Mouse (Mus musculus): ENCODE measurements around the gene Gys2. TPM values are rescaled to one million over a fixed set of nuclear protein-coding genes. Genes with fewer than 3 reads are reported as not detected.
"Not testable (repeated sequence)": the region's sequence is repeated elsewhere in the genome, so short reads cannot be mapped to it uniquely, and the experiment has no call there.

Gys2 gene
- not detected in 2 replicates for total RNA-seq (2015; ENCODE audit: low replicate concordance)
- total RNA-seq (2017; ENCODE audit: low replicate concordance), result not detected in 2 replicates

DNA sequence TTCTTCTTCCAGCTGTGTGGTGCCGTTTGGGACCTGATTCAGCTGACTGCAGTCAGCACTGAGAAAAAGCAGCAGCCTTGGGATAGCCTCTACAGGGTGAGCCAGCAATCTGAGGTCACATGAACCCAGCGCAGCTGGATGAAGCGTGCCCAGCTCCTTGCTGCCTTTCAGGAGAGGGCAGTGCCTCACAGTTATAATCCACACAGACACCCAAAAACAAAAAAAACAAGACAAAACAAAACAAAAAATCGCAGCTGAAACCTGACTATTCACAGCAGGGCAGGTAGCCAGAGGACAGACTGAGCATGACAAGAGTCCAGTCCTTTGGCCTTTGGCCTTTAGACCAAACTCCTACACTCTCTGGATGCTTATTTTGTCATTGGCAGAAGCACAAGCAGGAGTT lies at the start of gene Gys2:
TSS of gene Gys2 (minus strand) at position 309 of the 403 bp plus-strand sequence.
- ATAC-seq (replicated peaks; ENCODE audit: low FRiP score, poor library complexity, severe bottlenecking), result no peak

DNA sequence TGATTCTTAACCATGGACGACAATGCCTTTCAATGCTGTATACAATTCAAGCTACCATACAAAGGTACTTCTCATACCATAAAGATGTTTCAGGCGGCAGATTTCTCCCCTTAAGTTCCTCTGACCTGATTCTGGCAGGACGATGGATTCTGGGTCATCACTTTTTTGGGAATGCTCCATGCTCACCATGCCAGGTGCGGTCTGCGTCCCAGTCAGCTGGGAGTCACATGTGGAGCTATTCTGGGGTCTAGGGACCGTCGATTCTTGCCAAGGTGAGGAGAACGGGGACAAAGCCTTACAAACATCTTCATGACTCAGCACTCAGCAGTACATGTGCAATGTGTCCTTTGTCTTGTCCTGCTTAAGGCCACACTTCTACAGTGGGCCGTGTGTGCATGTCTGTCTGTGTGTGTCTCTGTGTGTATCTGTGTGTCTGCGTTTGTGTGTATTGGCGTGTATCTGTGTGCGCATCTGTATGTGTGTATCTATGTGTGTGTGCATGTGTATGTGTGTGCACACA lies 48.7 kb upstream of the Gys2 start:
- ATAC-seq (replicated peaks; ENCODE audit: low FRiP score, poor library complexity, severe bottlenecking), result no peak

DNA sequence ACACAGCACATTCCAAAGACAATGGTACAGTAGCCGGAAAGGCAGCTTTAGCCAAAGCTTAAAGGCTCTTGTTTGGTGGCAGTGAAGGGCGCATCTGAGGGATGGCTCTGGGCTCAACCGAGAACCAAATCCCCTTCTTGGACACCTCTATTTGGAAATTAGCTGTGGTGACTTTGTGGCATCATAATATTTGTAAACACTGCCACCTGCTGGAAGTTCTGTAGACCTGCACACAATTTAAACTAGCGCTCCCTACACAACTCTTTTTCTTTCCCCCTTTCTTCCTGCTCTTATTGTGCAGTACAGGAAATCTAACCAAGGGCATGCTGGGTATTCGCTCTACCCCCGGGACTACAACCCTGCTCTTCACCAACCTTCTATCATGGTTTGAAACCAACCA lies 46.2 kb upstream of the Gys2 start:
- no peak for ATAC-seq (replicated peaks; ENCODE audit: low FRiP score, poor library complexity, severe bottlenecking)

DNA sequence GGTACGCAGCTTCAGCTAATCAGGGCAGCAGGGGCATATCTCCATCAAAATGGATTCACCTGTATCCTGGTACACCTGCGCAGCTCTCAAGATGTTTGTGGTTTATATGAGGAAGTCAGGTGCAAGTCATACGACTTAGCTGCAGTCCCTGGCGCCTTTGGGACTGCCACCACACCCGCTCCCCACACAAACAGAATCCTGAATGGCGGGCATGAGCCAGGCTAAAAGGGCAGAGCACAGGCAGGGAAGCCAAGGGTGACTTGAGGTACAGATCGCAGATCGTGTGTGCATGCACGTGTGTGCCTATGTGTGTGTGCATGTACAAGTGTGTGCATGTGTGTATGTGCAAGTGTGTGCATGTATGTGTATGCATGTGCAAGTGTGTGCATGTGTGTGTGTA lies 42.5 kb upstream of the Gys2 start:
- not testable (repeated sequence) for ATAC-seq (replicated peaks; ENCODE audit: low FRiP score, poor library complexity, severe bottlenecking)

DNA sequence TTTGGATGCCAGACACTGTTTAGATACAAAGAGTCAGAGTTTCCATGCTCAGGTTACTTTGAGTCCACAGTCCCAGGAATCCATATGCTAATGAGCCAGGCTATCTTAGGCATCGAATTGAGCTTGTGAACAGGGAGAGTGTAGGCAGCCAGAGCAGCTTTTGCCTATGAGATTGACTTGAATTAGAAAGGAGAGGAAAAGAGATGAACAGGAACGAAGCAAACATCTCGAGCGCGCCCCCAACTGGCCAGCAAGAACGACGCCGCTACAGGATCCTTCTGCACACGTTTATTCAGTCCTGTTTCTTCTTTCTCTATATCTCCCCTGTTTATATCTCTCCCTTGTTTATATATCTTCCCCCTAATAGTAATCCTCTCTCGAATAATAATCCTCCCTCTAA lies 42.0 kb upstream of the Gys2 start:
- no peak for ATAC-seq (replicated peaks; ENCODE audit: low FRiP score, poor library complexity, severe bottlenecking)

DNA sequence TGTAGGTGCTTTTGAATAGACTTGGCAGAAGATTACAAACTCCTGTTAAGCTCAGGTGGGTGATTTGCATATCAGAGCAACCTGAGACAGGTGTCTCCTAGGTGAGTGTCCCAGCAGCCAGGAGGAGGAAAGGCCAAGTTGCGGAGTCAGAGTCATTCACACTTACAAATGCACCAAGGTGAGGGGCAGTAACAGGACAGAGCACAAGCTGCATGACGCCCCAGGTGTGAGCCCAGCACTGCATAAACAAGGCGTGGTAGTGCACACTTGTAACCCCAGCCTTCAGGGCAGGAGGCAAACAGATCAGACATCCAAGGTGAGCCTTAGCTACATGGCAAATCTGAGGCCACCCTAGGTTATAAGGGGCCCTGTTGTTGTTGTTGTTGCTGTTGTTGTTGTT lies 40.0 kb upstream of the Gys2 start:
- ATAC-seq (replicated peaks; ENCODE audit: low FRiP score, poor library complexity, severe bottlenecking), result no peak

DNA sequence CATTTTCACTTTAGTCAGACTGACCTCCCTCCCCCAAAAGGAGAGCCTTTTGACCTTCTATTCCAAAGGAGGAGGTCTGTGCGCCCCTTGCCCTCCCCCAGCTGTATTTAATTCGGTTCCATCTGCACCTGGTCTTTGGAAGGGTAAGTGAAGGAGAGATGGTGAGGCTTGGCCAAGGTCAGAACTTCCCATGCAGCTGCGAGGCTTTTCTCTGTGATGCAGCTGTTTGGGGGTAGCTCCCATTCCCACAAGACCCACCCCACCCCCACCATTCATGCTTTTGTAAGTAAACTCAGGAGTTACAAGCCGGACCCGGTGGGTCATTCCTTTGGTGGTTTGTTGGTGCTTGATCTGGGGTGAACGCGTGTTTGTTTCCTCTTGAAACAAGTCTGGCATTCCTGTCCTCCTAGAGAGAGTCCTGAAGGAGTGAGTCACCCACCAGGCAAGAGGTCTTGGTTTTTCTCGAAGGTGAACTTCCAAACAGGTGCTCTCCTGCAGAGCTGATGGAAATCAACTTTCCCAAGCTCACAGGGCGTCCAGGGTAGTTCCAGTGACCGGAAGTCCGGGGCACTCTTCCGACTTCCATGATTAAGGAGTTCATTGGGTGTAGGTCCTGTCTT lies 38.7 kb upstream of the Gys2 start:
- no peak for ATAC-seq (replicated peaks; ENCODE audit: low FRiP score, poor library complexity, severe bottlenecking)

DNA sequence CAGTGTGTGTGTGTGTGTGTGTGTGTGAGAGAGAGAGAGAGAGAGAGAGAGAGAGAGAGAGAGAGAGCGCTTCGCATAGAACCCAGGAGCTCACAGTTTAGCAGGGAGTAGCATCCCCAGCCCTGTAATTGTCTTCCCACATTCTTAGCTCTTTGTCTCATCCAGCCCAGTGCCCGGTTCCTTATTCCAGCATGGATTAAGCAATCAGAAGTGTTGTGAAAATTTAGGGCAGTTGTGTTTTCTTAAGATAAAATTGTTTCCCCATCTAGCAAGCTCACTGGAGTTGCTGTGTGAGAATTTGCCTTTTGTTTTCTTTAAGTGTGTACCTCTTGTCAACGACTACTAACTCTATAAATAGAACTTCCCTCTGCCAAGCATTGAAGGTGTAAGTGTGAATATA lies 35.8 kb upstream of the Gys2 start:
- no peak for ATAC-seq (replicated peaks; ENCODE audit: low FRiP score, poor library complexity, severe bottlenecking)

DNA sequence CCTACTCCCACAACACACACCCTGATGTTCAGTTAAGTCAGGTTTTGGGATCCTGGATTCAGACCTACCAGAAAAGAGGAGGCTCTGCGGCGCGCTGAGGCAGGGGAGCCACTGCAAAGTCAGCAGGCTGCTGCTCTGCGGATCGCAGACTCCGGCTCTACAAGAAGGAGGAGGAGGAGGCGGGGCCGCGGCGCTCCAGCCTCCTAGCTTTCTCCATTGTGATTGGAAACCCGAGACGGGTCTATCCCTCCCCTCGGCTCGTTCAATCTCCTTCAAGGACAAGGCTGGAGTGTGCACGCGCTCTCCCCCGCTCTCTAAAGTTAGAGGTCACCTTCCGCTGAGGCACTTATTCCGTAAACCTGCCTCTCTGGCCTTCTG lies 34.9 kb upstream of the Gys2 start, which contains the start of gene Ldhb:
TSS of gene Ldhb (minus strand) at position 173 of the 378 bp plus-strand sequence.
- ATAC-seq (replicated peaks; ENCODE audit: low FRiP score, poor library complexity, severe bottlenecking), result no peak

DNA sequence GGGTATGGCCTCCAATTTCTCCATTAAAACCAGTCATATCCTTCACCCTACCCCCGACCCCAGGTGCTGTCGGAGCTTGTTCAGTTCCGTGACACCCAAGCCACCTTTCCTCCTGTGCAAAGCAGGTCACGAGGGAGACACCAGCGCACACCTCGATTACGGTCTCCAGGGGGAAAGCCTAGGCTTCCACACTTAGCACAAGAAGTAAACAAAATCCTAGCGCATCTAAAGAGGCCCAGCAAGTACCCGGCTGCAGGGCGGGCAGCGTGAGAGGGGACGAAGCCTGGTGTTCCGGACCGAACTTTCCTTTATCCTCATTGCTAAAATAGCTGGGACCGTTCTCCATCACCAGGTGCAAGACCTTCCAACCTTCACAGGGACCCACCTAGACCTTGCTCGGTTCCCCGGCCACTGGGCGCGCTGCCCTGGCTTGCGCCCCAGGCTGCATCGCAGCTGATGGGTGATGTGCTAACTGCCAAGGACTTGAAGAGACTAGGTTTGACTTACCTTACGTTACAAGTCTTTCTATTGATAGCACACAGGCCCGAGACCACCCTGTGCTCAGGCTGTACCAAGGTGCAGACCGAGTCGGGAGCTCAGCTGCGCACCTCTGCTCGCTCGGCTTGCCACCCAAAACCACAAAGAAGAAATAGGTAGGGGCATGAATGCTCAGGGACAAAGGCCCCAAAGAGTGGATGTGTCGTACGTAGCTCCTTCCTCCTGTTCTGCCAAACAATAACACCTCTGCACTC lies 34.3 kb upstream of the Gys2 start:
- no peak for ATAC-seq (replicated peaks; ENCODE audit: low FRiP score, poor library complexity, severe bottlenecking)

DNA sequence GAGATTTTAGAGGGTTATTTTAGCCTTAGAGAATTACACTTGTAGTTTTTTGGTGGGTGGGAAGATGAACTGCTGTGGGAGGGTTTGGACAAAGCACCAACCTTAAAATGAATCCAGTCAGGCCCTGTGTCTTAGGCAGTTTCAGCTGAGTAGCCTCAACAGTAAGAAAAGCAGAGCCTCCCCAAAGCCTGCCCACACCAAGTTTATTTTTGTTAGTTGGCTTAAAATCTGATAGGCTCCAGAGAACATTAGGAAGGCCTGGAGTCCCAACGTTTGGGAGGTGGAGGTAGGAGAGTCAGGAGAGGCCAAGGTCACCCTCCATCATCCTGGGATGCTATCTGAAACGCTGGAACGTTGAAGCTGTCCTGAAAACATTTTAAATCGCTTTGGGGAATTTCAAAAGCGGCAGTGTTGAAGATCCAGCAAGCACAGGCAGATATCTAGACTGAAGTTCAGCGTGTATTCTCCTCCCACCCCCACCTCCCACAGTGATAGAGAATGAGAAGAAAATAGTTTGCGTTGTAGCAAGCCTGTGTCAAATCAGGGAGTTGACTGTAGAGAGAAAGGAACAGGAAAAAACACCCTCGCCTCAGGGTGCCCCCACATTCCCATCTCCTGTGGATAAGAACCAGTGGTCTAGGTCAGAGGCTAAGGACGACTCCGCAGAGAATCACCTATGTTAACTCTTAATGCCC lies 33.6 kb upstream of the Gys2 start:
- no peak for ATAC-seq (replicated peaks; ENCODE audit: low FRiP score, poor library complexity, severe bottlenecking)

DNA sequence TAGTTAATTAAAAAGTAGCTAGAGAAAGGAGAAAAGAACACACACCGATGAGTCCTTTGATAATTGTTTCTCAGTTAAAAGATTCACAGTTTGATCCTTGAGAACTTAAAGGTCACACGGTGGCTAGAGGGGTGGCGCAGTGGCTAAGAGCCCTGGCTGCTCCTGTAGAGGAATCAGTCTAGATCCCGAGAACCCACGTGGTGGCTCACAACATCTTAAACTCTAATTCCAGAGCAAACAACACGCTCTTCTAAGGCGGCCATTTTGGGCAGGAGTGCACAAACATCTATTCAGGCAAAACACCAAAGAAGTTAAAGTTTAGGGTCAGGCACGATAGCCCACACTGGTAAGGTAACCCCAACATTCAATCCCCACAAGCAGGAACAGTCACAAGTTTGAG lies 30.7 kb upstream of the Gys2 start:
- no peak for ATAC-seq (replicated peaks; ENCODE audit: low FRiP score, poor library complexity, severe bottlenecking)

DNA sequence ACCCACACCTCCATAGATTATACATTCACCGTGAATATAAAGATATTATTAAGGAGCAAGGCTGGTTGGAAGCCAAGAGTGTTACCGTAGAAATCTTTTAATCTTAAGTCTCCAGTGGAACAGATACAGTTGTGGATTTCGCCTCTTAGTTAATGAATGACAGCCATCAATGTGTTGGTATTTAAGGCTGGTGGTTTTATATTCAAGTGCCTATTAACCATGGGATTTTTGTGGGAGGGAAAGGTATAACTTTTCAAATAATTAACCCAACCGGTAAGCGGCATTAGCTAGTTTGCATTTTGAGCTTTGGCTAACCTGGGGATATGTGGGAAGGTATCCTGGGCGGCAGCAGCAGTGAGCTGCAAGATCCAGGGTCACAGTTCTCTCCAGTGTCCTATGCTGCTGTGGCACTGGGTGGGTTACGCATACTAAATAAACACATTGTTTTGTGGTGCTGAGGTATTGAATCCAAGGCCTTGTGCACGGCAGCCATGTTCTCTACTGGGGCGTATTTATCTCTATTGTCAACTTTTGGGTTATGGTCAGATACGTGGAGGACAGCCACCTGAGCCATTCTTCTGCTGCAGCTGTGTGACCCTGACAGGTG lies 29.7 kb upstream of the Gys2 start:
- ATAC-seq (replicated peaks; ENCODE audit: low FRiP score, poor library complexity, severe bottlenecking), result no peak

DNA sequence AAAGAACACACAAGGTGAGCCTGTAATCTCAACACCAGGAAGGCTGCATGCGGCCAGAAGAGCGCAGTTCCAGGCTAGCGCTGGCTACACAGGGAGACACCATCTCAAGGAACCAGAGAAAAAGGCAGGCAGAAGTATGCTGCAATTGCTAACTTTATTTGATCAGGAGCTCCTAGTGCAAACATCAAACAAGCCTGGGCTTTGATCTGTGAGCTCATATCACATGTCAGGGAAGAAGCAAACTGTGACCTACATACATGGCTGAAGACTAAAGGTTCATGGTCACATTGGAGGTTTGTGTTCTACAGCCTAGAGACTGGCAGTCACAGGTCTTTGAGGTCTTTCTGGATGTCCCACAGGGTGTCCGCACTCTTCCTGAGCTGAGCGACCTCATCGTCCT lies 17.2 kb upstream of the Gys2 start:
- not testable (repeated sequence) for ATAC-seq (replicated peaks; ENCODE audit: low FRiP score, poor library complexity, severe bottlenecking)

DNA sequence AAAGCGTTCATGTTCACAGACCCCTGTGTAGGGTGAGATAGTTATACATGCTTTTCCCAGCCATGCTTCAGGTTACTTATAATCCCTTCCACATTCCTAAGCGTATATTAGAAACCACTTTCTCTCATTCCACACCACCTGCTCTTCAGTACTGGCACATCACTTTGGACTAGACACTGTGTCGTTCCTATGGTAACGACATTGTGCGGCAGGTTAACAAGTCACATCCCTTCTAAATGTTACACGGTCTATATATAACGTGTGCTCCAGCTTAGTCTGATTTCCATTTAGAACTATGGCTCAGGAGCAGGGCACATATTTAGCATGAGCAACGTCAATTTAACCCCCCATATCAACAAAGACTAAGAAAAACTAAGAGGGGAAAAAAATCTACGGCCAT lies 14.7 kb upstream of the Gys2 start:
- no peak for ATAC-seq (replicated peaks; ENCODE audit: low FRiP score, poor library complexity, severe bottlenecking)

DNA sequence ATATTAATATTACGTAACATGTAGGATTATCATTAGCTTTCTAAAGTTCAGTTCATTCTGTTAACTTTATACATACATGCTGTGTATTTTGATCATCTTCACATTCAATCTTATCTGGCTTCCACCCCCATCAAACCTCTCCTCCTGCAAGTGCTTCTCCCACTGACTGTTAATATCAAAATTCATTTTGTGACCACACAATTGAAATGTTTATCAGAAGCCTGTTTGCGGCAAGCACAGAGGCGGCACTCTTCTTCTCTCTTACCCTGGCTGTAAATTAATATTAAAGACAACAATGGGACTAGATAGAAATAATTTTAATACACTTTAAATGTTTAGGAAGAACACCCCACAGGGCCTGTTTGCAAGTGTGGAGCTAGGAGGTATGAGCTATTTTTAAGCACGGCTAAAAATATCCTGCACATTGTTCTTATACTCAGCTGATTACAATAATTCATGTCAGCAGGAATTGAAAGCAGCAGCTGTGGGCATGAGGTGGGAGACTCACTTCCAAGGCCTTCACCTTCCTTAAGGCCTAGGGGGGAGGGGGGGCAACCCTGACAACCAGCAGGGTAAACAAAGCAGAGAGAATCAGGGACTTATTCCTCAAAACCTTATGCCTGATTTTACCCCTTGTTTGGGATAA lies 12.7 kb upstream of the Gys2 start:
- ATAC-seq (replicated peaks; ENCODE audit: low FRiP score, poor library complexity, severe bottlenecking), result no peak

DNA sequence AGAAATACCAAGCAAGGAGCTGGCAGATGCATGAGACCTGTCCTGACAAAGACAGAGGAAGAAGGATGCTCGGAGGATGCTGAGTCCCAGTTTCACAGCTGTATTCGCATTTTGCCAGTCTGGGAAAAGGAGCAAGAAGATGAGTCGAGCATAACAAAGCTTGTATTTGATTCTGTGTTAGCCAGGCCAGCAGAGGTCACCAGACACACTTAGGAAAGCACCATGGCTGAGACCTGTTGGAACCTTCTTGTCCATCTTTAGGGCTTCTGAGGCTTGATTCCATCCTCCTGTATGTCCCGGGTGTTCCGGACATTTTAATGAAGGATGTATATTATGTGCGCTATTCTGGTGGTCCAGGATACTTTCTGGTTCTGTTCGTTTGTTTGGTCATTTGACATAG lies 4.3 kb upstream of the Gys2 start:
- ATAC-seq (replicated peaks; ENCODE audit: low FRiP score, poor library complexity, severe bottlenecking), result no peak

DNA sequence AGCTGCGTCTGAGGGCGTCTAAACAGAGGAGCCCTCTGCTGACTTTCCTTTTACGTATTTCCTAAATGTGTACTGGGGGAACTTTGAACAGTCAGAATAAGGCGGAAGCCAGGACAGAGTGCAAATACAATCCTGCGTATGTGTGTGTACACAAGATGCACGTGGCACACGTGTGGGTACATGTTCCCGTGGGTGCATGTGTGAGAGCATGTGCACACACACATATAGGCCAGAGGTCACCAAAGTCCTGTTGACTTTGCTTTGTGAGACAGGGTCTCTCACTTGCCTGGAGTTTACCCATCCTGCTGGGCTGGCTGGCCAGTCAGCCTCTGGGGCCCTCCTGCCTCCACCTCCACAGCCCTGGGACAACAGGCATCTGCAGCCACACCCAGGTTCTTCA lies 1.8 kb downstream of the Gys2 start:
- ATAC-seq (replicated peaks; ENCODE audit: low FRiP score, poor library complexity, severe bottlenecking), result no peak

DNA sequence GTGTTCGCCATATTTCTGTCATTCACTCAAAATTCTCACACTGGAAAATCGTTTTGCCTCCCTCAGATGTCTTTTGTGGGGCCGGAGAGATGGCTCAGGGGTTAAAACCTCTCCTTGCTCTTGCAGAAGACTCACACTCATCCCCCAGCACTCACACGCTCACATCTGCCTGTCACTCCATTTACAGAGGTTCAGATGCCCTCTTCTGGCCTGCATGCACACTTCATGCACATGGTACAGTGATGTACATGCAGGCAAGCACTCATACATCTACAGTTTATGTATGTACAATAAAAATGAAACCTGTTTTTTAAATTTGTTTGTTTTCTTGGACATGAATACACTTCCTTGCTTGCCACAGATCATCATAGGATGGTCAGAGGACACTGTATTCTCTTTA lies 3.3 kb downstream of the Gys2 start:
- no peak for ATAC-seq (replicated peaks; ENCODE audit: low FRiP score, poor library complexity, severe bottlenecking)

DNA sequence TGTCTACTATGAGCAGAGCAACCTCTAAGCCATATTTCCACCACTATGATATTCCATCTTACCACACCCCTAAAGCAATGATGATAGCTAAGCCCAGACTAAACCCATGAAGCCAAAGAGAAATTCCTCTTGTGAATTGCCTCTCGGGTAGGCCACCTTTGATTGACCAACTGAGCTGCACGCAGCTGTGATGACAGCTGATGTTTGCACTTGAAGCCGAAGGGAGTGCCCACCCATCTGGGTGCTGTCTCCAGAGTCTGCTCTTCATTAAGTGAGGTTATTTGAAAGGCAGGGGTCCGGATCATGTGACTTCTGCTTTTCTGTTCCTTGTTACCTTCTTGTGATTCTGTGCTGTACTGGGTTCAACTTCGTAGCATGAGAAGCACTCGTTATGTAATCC lies 10.7 kb downstream of the Gys2 start:
- no peak for ATAC-seq (replicated peaks; ENCODE audit: low FRiP score, poor library complexity, severe bottlenecking)
